Mouse (Mus musculus) embryonic fibroblast, embryonic 13.5 days (primary cell): ENCODE results near the gene Ndufaf7. TPM values are rescaled to one million over a fixed set of nuclear protein-coding genes. Genes with fewer than 3 reads are reported as not detected.

ENCODE experiments used
- H3K27ac ChIP-seq: 2 replicates; pipeline ENCODE4 v1.5.1; 2012; ENCODE audit warnings: low read length, control low read depth, inconsistent platforms; ENCODE audit not compliant: insufficient read depth
- H3K4me1 ChIP-seq: 2 replicates; pipeline ENCODE4 v1.6.1; 2011; ENCODE audit warnings: low read length; ENCODE audit not compliant: control insufficient read depth, insufficient read depth
- H3K4me3 ChIP-seq: 2 replicates; pipeline ENCODE4 v1.5.1; 2011; ENCODE audit warnings: mild to moderate bottlenecking, control low read depth, low read length; ENCODE audit not compliant: insufficient read depth
- CTCF ChIP-seq: IDR thresholded peaks from 2 replicates; pipeline ENCODE4 v1.5.1; 2011; ENCODE audit warnings: mild to moderate bottlenecking, control low read depth, low read length, moderate library complexity, borderline replicate concordance; ENCODE audit not compliant: insufficient read depth
- POLR2A ChIP-seq: IDR thresholded peaks from 2 replicates; pipeline ENCODE4 v1.6.1; 2011; ENCODE audit warnings: low read depth, mild to moderate bottlenecking, control low read depth, low read length, moderate library complexity
- polyA plus RNA-seq: library from polyadenylated mRNA; stranded (reverse); fragments of >200 nt; gene quantifications from 2 replicates; pipeline ENCODE4 v1.2.4, GENCODE M21; 2011; ENCODE audit warnings: low read depth; ENCODE audit not compliant: missing spikeins, insufficient read length

Gene Ndufaf7
- polyA plus RNA-seq, 1 experiment, result 40.1 TPM

- H3K4me1 ChIP-seq, result no peaks in the 10 kb centered on the region
- no peak for TF ChIP-seq POLR2A
- TF ChIP-seq CTCF, result no peak
- H3K4me3 ChIP-seq, result no peak overlapping the region
- H3K27ac ChIP-seq, result no peak overlapping the region
Observed at GRCm38 (mm10) chr17:78913921-78914320, 23.0 kb upstream of the Ndufaf7 start.

- TF ChIP-seq POLR2A (no peak), CTCF (no peak)
- Histone ChIP-seq H3K4me3 (peak overlapping the region; percentile 75), H3K4me1 (no peaks in the 10 kb centered on the region), H3K27ac (no peak overlapping the region)
Observed at GRCm38 (mm10) chr17:78915772-78916171, 21.2 kb upstream of the Ndufaf7 start.

- H3K4me1 ChIP-seq, result no peaks in the 10 kb centered on the region
- peak; percentile 79 for TF ChIP-seq POLR2A
- TF ChIP-seq CTCF, result no peak
- H3K27ac ChIP-seq, result peak within 1 kb of the TSS; percentile 38; the same call in 1 of the 2 replicates
- H3K4me3 ChIP-seq, result peak within 1 kb of the TSS; percentile 75
Observed at GRCm38 (mm10) chr17:78916369-78916813, 20.5 kb upstream of the Ndufaf7 start, which contains the start of gene Cebpzos. Gene Cebpzos (plus strand): TSS chr17:78916500.

GRCm38 (mm10) chr17:78916899-78917298, 20.0 kb upstream of the Ndufaf7 start:
- Histone ChIP-seq H3K4me1 (no peaks in the 10 kb centered on the region), H3K4me3 (peak overlapping the region; percentile 75), H3K27ac (peak overlapping the region; percentile 38; the same call in 1 of the 2 replicates)
- TF ChIP-seq POLR2A (no peak), CTCF (no peak)

DNA sequence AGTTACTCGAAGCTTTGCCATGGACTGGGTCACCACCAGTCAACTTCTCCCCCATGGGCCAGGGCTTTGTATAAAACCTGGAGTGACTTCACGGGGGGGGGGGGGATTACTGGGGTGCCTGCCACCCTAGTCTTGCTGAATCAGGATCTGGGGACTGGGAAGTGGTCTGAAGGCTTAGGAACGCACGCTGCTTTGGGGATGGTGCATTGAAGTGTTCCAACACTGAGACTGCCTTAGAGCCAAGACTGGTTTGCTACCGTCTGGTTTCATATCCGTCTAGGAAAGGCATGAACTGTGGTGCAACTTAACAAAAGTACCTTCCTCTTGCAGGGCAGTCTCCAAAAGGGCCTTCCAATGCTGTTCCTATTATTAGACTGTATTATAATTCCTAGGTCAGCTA, 19.2 kb upstream of the Ndufaf7 start:
- TF ChIP-seq POLR2A (no peak), CTCF (no peak)

DNA sequence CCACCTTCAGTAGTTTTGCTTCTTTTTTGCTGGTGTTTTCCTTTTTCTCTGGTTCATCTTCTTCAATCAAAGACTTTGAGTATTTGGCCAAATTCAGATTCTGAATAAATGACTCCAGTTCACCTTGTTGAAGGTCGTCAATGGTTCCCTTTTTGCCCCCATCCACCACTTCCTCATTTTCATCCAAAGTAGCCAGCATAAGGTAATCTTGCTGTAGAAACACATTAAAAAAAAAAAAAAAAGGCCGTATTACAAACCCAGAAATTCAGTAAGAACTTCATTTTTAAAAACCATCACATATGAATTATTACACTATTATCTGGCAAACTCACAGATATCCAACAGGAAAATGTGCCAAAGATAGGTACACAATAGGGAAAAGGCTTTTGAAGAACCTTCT, 1.1 kb upstream of the Ndufaf7 start:
- no peak for TF ChIP-seq CTCF
- no peak for TF ChIP-seq POLR2A
- Histone ChIP-seq H3K4me3 (peak overlapping the region; percentile 86), H3K4me1 (no peaks in the 10 kb centered on the region; the same call in 1 of the 2 replicates), H3K27ac (no peak overlapping the region)

More for the DNA sequence above, 19.2 kb upstream of the Ndufaf7 start:
- peak overlapping the region; percentile 7; the same call in 1 of the 2 replicates for H3K4me3 ChIP-seq
- no peak overlapping the region for H3K27ac ChIP-seq
- H3K4me1 ChIP-seq, result no peaks in the 10 kb centered on the region

DNA sequence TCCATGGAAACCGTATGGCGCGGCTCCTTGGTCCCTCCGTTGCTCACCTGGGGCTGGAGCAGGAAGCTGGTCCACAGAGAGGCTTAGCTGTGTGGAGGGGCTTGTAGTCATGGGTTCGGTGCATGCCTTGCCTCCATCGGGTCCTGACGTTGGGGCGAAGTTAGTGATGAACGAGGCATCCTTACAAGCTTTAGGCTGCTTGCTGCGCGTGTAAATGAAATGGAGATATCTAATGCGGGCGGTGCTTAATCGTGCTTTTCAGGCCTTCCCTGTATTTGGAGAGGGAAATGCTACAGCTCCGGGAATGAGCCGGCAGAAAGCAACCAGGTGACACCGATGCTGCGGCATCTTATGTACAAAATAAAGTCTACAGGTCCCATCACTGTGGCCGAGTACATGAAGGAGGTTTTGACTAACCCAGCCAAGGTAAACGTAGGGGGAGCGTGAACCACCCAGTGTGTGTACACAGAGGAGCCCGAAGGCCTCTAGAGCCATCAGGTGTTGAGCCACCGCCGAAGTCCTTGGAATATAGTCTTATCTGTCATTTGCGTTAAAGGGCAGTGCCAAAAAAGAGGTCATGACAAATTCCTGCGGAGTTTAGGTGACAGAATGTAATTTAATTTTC, 405 bp downstream of the Ndufaf7 start:
- Histone ChIP-seq H3K4me1 (no peaks in the 10 kb centered on the region; the same call in 1 of the 2 replicates), H3K4me3 (peak overlapping the region; percentile 86), H3K27ac (no peak overlapping the region)
- TF ChIP-seq POLR2A (no peak), CTCF (no peak)

GRCm38 (mm10) chr17:78938927-78939326, 2.0 kb downstream of the Ndufaf7 start:
- H3K4me1 ChIP-seq, result no peaks in the 10 kb centered on the region; the same call in 1 of the 2 replicates
- H3K27ac ChIP-seq, result no peak overlapping the region
- TF ChIP-seq CTCF (no peak), POLR2A (no peak)
- no peak overlapping the region for H3K4me3 ChIP-seq

GRCm38 (mm10) chr17:78942579-78942978, 5.6 kb downstream of the Ndufaf7 start:
- no peak overlapping the region for H3K27ac ChIP-seq
- no peaks in the 10 kb centered on the region; the same call in 1 of the 2 replicates for H3K4me1 ChIP-seq
- H3K4me3 ChIP-seq, result no peak overlapping the region
- TF ChIP-seq CTCF (no peak), POLR2A (no peak)

DNA sequence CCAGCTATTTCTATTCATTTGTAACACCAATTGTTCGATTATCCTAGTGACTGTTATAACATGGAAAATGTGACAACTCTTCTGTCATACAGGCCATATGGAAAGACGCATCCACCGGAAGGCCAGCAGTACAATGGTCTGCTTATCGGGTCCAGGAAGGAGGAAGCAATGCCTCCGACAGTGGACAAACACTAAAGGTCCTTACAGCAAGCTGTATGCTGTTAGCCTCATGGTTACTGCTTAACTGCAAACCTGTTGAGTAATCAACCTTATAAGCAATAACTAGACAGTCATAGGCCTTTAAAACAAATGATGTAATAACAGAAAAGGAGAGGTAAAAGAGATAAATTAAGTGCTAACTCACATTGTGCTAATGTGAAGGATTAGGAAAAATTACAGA, 14.3 kb downstream of the Ndufaf7 start:
- Histone ChIP-seq H3K4me1 (no peaks in the 10 kb centered on the region), H3K4me3 (no peak overlapping the region), H3K27ac (no peak overlapping the region)
- no peak for TF ChIP-seq POLR2A
- TF ChIP-seq CTCF, result no peak

DNA sequence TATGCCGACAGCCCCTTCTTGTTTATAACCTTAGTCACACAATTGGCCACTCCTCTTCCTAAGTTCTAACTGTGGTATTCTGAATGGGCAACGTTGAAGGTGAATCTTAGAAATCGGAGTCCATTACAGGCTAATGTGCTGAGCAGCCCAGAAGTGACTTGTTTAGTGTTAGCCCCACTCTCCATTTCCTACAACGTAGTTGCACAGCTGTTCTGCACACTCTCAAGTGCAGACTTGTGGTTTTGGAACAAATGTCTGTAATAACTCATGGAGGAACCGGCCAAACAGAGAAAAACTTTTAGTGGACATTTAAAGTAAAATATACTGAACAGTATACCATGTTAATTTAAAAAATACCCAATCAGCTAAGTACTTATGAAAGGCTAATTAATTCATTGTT, 15.1 kb downstream of the Ndufaf7 start:
- H3K4me1 ChIP-seq, result no peaks in the 10 kb centered on the region
- TF ChIP-seq CTCF (no peak), POLR2A (no peak)
- H3K27ac ChIP-seq, result no peak overlapping the region
- H3K4me3 ChIP-seq, result no peak overlapping the region
